Mouse (Mus musculus): Measurements from ENCODE around the gene Neil1.

Gene Neil1

GRCm38 (mm10) chr9:57148144-57148878 lies at the start of gene Neil1:
Gene Neil1 (minus strand): TSS chr9:57148305.
- DNase-seq (ENCODE audit: extremely low spot score, low read depth, low spot score), result peak; percentile 80

DNA sequence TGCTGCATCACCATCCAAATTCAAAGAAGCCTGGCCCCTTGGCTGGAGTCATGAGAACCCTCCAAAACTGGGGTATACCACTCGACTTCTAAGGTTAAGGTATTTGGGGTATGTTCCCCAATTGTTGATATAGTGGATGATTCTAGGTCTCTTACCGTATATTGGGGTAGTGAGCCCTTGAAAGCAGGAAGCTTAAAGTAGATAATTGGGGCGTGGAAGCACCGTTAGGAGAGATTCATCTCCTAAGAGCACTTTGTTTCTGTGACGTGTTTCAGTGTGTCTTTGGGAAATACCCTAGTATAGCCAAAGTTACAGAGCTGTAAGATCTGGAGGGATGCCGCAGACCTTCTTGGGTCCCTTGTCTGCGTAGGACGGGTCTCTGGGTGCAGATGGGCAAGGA lies 49.3 kb upstream of the Neil1 start:
- no peak for DNase-seq (ENCODE audit: extremely low spot score, low read depth, low spot score)

- DNase-seq (ENCODE audit: extremely low spot score, low read depth, low spot score), result no peak
Observed at GRCm38 (mm10) chr9:57196708-57197107, 48.6 kb upstream of the Neil1 start.

GRCm38 (mm10) chr9:57168411-57168810 lies 20.3 kb upstream of the Neil1 start:
- DNase-seq (ENCODE audit: extremely low spot score, low read depth, low spot score), result no peak

DNA sequence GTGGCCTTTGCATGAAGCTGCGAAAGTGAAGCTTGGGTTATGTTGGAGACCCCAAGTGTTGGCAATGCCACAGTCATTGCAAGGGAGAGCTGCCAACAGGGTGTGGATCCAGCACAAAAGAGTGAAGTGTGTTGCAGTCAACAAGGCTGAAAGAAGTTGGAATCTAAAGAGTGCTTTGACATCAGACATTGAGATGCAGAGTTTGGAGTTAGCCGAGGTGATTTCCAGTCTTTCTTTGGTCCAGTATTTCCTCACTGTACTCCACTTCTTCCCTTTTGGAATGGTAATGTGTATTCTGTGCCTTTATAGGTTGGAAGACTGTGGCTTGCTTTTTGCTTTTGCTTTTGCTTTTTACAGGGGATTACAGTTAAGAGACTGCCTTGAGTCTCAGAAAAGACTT lies 18.1 kb upstream of the Neil1 start:
- no peak for DNase-seq (ENCODE audit: extremely low spot score, low read depth, low spot score)

- DNase-seq (ENCODE audit: extremely low spot score, low read depth, low spot score), result no peak
Observed at GRCm38 (mm10) chr9:57163137-57163536, 15.0 kb upstream of the Neil1 start.

DNA sequence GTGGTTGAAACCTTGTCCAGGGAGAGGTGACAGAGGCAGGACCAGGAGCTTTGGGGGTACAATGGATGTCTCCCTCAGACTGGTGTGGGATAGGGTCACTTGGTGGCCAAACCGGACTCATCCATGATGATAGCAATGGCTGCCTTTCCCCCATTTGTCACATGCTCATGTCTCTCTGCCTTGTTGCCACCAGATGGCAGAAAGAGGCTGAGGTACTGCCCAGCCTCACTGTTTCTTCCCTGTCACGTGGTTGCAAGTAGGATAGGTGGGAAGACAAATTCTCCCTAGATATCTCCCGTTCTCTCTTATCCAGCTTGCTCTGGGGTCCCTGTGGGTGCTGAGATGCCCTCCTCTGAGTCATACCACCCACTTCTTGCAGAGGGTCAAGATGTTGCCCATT lies 14.4 kb upstream of the Neil1 start:
- no peak for DNase-seq (ENCODE audit: extremely low spot score, low read depth, low spot score)

DNA sequence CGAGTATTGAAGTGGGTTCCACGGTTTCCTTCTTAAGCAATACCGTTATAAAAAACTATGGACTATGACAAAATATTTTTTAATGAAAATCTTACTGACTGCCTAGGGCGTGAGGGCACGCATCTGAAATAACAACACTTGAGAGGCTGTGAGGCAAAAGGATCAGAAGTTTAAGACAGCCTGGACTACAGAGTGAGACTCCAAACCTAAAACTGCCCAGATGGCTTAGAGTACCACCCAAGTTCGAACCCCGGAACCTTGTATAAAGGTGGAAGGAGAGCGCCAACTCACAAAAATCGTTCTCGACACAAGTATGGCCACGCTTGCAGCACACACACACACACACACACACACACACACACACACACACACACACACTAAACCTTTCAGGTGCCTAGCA lies 10.4 kb upstream of the Neil1 start:
- DNase-seq (ENCODE audit: extremely low spot score, low read depth, low spot score), result no peak

DNA sequence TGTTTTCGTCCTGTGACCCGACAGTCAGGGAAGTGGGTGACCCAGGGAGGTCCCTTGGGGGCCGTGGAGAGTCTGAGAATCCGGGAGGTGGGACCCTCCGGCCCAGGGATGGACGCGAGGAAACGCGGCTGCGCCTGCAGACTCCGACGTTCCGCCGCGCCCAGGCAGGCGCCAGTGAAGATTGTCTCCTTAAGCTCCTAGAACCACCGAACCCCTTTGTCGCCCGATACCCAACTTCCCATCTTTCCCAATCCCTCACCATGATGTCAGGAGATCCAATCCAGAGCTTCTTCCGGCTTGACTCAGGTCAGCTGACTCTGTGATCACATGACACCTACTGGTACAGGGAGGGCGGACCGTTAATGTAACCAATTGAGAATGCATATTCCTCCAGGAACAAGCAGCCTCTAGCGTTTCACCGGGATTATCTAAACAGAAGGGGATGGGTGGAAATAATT lies 9.9 kb upstream of the Neil1 start, which contains the start of gene Commd4:
Gene Commd4 (minus strand): TSS at position 319 of the 458 bp plus-strand sequence.
- DNase-seq (ENCODE audit: extremely low spot score, low read depth, low spot score), result peak; percentile 93

DNA sequence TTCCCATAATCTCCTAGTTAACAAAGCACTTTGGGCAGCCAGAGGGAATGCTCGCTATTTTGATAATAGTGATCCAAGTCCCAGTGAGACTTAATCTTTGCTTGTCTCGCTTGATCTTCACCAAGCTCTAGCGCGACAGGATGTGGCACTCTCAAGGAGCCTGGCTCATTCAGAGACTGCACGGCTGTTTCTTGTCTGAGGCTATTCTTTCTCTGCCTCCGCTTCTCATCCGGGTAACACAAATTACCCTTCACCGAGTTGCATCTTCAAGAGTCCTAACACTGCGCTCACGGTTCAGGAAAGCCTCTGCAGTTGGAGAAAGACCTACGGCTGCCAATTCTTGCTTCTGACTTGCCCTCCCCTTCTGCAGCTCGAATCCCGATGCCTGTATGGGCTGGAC lies 9.4 kb upstream of the Neil1 start:
- no peak for DNase-seq (ENCODE audit: extremely low spot score, low read depth, low spot score)

DNA sequence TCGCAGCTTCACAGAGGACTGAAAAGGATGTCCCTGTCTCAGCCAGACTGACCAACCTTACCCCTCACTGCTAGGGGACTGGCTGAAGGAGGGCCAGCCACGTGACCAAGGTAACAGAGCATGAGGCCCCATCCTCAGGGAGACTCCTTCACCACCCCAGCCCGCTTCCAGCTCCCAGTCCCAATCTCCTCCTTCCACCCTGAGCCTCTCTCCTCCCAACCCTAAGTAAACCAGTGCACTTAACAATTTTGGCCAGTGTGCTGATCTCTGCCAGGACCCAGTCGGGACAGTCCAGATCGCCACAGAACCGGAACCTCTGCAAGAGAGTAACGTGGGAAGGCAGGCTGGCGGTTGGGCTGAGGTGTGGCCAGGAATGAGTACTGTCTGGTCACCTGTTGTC lies 8.7 kb upstream of the Neil1 start:
- no peak for DNase-seq (ENCODE audit: extremely low spot score, low read depth, low spot score)

GRCm38 (mm10) chr9:57156383-57156782 lies 8.3 kb upstream of the Neil1 start:
- no peak for DNase-seq (ENCODE audit: extremely low spot score, low read depth, low spot score)

- no peak for DNase-seq (ENCODE audit: extremely low spot score, low read depth, low spot score)
Observed at GRCm38 (mm10) chr9:57152331-57152730, 4.2 kb upstream of the Neil1 start.

DNA sequence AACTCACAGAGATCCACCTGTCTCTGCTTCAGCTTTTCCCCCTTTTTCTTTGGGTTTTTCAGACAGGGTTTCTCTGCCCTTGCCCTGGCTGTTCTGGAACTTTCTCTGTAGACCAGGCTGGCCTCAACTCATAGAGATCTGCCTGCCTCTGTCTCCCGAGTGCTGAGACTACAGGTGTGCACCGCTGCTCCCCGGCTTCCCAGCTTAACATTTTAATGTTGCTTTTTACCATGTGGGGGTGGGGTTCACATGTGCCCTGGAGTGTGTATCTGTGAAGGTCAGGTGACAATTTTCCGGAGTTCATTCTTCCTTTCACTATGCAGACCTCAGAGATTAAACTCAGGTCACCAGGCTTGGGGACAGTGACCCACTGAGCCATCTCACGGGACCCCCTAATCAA lies 2.1 kb upstream of the Neil1 start:
- DNase-seq (ENCODE audit: extremely low spot score, low read depth, low spot score), result no peak

- no peak for DNase-seq (ENCODE audit: extremely low spot score, low read depth, low spot score)
Observed at GRCm38 (mm10) chr9:57149021-57149420, 916 bp upstream of the Neil1 start.

GRCm38 (mm10) chr9:57147205-57148143 lies 631 bp downstream of the Neil1 start:
- DNase-seq (ENCODE audit: extremely low spot score, low read depth, low spot score), result no peak

DNA sequence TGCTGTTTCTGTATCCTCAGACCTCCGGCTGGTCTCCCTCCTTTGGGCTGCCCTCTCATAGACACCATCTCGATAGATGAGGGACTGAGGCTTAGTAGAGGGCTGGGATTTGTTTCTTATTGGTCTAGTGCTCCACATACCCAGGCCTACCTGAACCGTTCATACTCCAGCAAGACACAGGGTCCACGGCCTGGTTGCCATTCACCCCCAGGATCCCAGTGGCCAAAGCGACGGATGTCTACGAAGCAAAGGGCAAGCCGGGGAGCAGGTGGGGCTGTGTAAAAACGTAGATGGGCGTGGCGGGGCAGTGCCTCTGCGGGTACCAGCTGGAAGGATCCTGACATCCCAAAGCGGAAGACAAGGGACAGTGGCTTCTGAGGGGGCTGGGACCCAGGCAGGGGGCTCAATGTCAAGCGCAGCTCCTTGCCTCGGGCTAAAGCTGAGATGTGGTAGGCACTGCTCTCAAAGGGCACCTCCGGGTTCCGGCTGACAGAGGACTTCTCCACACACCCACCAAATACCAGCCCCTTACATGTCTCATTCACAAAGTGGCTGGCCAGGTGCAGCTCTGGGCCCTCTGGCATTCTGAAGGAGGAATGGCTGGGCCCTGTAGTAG lies 1.5 kb downstream of the Neil1 start:
- DNase-seq (ENCODE audit: extremely low spot score, low read depth, low spot score), result no peak

GRCm38 (mm10) chr9:57144830-57145229 lies 3.3 kb downstream of the Neil1 start:
- DNase-seq (ENCODE audit: extremely low spot score, low read depth, low spot score), result no peak

DNA sequence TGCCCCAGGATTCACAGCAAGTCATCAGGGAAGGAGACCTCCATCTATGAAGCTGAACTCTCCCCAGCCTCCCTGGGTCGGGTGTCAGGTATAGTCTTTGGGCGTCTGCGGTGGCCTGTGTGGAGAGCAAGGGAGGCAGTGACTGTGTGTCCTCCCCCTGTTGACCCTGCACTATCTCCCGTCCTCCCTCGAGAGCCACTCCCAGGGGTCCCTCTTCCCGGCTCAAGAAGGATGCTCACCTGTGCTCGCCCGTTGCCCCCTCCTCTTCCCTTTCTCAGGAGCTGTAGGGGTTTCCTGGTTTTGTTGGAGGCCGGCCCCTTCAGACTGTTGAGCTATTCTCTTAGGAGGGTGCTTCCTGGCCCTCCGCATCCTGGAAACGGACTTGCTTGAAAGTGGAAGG lies 4.9 kb downstream of the Neil1 start:
- DNase-seq (ENCODE audit: extremely low spot score, low read depth, low spot score), result no peak

DNA sequence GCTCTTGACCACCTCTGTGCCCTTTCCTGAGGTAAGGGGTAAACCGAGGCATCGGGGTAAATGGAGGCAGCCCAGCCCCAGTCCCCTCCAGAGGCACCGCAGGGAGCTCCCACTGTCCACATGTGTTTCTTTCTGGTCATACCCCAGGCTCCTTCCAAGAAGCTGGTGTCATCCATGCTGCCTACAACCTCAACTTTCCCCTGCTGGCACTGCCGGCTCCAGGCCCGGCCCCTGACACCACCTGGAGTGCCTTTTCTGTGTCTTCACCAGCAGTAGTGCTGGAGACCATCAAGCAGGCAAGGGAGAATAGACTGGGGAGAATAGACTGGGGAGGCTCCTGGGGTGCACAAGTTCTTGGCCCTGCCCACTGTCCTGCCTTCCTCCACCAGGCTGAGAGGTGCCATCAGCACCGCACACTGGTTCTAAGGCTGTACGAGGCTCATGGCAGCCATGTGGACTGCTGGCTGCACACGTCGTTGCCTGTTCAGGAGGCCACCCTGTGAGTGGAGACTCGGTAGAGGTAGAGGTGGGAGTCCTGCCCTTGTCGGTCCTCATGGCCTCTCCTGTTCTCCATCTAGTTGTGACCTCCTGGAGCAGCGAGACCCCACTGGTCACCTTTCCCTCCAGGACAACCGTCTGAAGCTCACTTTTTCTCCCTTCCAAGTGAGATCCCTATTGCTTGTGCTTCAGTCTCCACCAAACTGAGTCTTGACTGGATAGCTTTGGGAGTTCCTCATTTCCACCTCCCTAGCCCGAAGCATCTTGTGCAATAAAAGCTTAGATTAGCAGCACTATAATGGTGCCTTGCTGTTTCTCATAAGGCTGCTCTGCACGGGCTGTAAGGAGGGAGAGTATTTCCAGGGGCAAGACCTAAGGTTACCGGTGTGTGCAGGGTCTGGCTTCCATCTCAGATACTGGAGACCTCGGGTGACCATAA lies 6.4 kb downstream of the Neil1 start:
- no peak for DNase-seq (ENCODE audit: extremely low spot score, low read depth, low spot score)
